Mouse (Mus musculus): ENCODE data around the gene Phc2. TPM values are rescaled to one million over a fixed set of nuclear protein-coding genes. Genes with fewer than 3 reads are reported as not detected.

The Phc2 gene
- polyA plus RNA-seq, 1 experiment = 83.8 TPM

- 26% methylated on average over 7 of the region's 7 CpGs for WGBS
- Histone ChIP-seq H3K4me1 (ENCODE audit: control insufficient read depth, insufficient read depth, insufficient read length, low read length) (0 out of 2 replicates have a peak, but pooled peaks cover 2% of the 10 kb centered on the region), H3K27me3 (ENCODE audit: control insufficient read depth, insufficient read depth, low read length) (no peaks in the 10 kb centered on the region), H3K4me3 (ENCODE audit: low read depth, low read length) (no peak overlapping the region), H3K36me3 (ENCODE audit: control insufficient read depth, insufficient read depth, low read length) (no peaks in the 10 kb centered on the region), H3K27ac (ENCODE audit: insufficient read depth, low read depth, low read length) (no peak overlapping the region)
- no peak for TF ChIP-seq CTCF (IDR thresholded peaks at IDR 0.05; ENCODE audit: extremely low read depth, insufficient read length, insufficient replicate concordance, low read depth, low read length)
Observed at GRCm38 (mm10) chr4:128635451-128635850, 19.1 kb upstream of the Phc2 start.

- H3K27ac ChIP-seq (ENCODE audit: insufficient read depth, low read depth, low read length) = no peak overlapping the region; the same call in 1 of the 2 replicates
- H3K4me3 ChIP-seq (ENCODE audit: low read depth, low read length) = no peak overlapping the region
- H3K4me1 ChIP-seq (ENCODE audit: control insufficient read depth, insufficient read depth, insufficient read length, low read length) = 0 out of 2 replicates have a peak, but pooled peaks cover 2% of the 10 kb centered on the region
- no peaks in the 10 kb centered on the region for H3K27me3 ChIP-seq (ENCODE audit: control insufficient read depth, insufficient read depth, low read length)
- H3K36me3 ChIP-seq (ENCODE audit: control insufficient read depth, insufficient read depth, low read length) = no peaks in the 10 kb centered on the region
- TF ChIP-seq POLR2A (IDR thresholded peaks at IDR 0.05; ENCODE audit: low read depth, low read length) = no peak
- TF ChIP-seq CTCF (IDR thresholded peaks at IDR 0.05; ENCODE audit: extremely low read depth, insufficient read length, insufficient replicate concordance, low read depth, low read length) = no peak
- WGBS = 57% methylated on average over 10 of the region's 10 CpGs
Observed at GRCm38 (mm10) chr4:128635894-128636585, 18.5 kb upstream of the Phc2 start.

GRCm38 (mm10) chr4:128637250-128637649, 17.3 kb upstream of the Phc2 start:
- H3K27me3 ChIP-seq (ENCODE audit: control insufficient read depth, insufficient read depth, low read length) = no peaks in the 10 kb centered on the region
- H3K36me3 ChIP-seq (ENCODE audit: control insufficient read depth, insufficient read depth, low read length) = no peaks in the 10 kb centered on the region
- peaks cover 7% of the 10 kb centered on the region; the same call in 1 of the 2 replicates for H3K4me1 ChIP-seq (ENCODE audit: control insufficient read depth, insufficient read depth, insufficient read length, low read length)
- no peak overlapping the region for H3K27ac ChIP-seq (ENCODE audit: insufficient read depth, low read depth, low read length)
- no peak overlapping the region for H3K4me3 ChIP-seq (ENCODE audit: low read depth, low read length)
- no peak for TF ChIP-seq CTCF (IDR thresholded peaks at IDR 0.05; ENCODE audit: extremely low read depth, insufficient read length, insufficient replicate concordance, low read depth, low read length)
- TF ChIP-seq POLR2A (IDR thresholded peaks at IDR 0.05; ENCODE audit: low read depth, low read length) = no peak
- WGBS = 50% methylated on average over 11 of the region's 11 CpGs

- H3K36me3 ChIP-seq (ENCODE audit: control insufficient read depth, insufficient read depth, low read length) = no peaks in the 10 kb centered on the region
- H3K4me3 ChIP-seq (ENCODE audit: low read depth, low read length) = no peak overlapping the region
- no peak for TF ChIP-seq POLR2A (IDR thresholded peaks at IDR 0.05; ENCODE audit: low read depth, low read length)
- no peak for TF ChIP-seq CTCF (IDR thresholded peaks at IDR 0.05; ENCODE audit: extremely low read depth, insufficient read length, insufficient replicate concordance, low read depth, low read length)
- H3K4me1 ChIP-seq (ENCODE audit: control insufficient read depth, insufficient read depth, insufficient read length, low read length) = peaks cover 7% of the 10 kb centered on the region; the same call in 1 of the 2 replicates
- no peaks in the 10 kb centered on the region for H3K27me3 ChIP-seq (ENCODE audit: control insufficient read depth, insufficient read depth, low read length)
- WGBS = 83% methylated on average over 18 of the region's 18 CpGs
- no peak overlapping the region for H3K27ac ChIP-seq (ENCODE audit: insufficient read depth, low read depth, low read length)
Observed at GRCm38 (mm10) chr4:128638265-128638923, 16.1 kb upstream of the Phc2 start.

- TF ChIP-seq POLR2A (IDR thresholded peaks at IDR 0.05; ENCODE audit: low read depth, low read length) (no peak), CTCF (IDR thresholded peaks at IDR 0.05; ENCODE audit: extremely low read depth, insufficient read length, insufficient replicate concordance, low read depth, low read length) (no peak)
- no peak overlapping the region for H3K4me3 ChIP-seq (ENCODE audit: low read depth, low read length)
- H3K4me1 ChIP-seq (ENCODE audit: control insufficient read depth, insufficient read depth, insufficient read length, low read length) = peaks cover 7% of the 10 kb centered on the region; the same call in 1 of the 2 replicates
- 34% methylated on average over 23 of the region's 23 CpGs for WGBS
- no peak overlapping the region for H3K27ac ChIP-seq (ENCODE audit: insufficient read depth, low read depth, low read length)
- H3K36me3 ChIP-seq (ENCODE audit: control insufficient read depth, insufficient read depth, low read length) = no peaks in the 10 kb centered on the region
- H3K27me3 ChIP-seq (ENCODE audit: control insufficient read depth, insufficient read depth, low read length) = no peaks in the 10 kb centered on the region
Observed at GRCm38 (mm10) chr4:128641766-128642717, 12.5 kb upstream of the Phc2 start.

- 71% methylated on average over 6 of the region's 6 CpGs for WGBS
- Histone ChIP-seq H3K4me1 (ENCODE audit: control insufficient read depth, insufficient read depth, insufficient read length, low read length) (peaks cover 21% of the 10 kb centered on the region; the same call in 1 of the 2 replicates), H3K4me3 (ENCODE audit: low read depth, low read length) (no peak overlapping the region), H3K27ac (ENCODE audit: insufficient read depth, low read depth, low read length) (no peak overlapping the region), H3K36me3 (ENCODE audit: control insufficient read depth, insufficient read depth, low read length) (no peaks in the 10 kb centered on the region), H3K27me3 (ENCODE audit: control insufficient read depth, insufficient read depth, low read length) (no peaks in the 10 kb centered on the region)
- TF ChIP-seq CTCF (IDR thresholded peaks at IDR 0.05; ENCODE audit: extremely low read depth, insufficient read length, insufficient replicate concordance, low read depth, low read length) = no peak
- TF ChIP-seq POLR2A (IDR thresholded peaks at IDR 0.05; ENCODE audit: low read depth, low read length) = no peak
Observed at GRCm38 (mm10) chr4:128645896-128646295, 8.6 kb upstream of the Phc2 start.

Measured in small intestine, adult 2 months (tissue).